Mouse (Mus musculus) brain, embryonic 18.5 days (tissue): ENCODE data around the gene Aknad1.

ENCODE experiments used
- DNase-seq: peaks from one replicate; pipeline ENCODE4 v3.0.0-alpha.2; 2012; ENCODE audit warnings: low read depth, low spot score

The Aknad1 gene

GRCm38 (mm10) chr3:108787754-108788454 is 48.4 kb downstream of the Aknad1 start:
- no peak for DNase-seq

- DNase-seq: no peak
Observed at GRCm38 (mm10) chr3:108788455-108788794, 49.0 kb downstream of the Aknad1 start.

- DNase-seq: no peak
Observed at GRCm38 (mm10) chr3:108789299-108789698, 49.8 kb downstream of the Aknad1 start.

GRCm38 (mm10) chr3:108790499-108790898 is 51.0 kb downstream of the Aknad1 start:
- DNase-seq: no peak

- DNase-seq: no peak
Observed at GRCm38 (mm10) chr3:108791054-108791706, 51.7 kb downstream of the Aknad1 start.

- DNase-seq: no peak
Observed at GRCm38 (mm10) chr3:108792420-108792819, 53.0 kb downstream of the Aknad1 start.

GRCm38 (mm10) chr3:108794780-108795179 is 55.3 kb downstream of the Aknad1 start:
- no peak for DNase-seq

- no peak for DNase-seq
Observed at GRCm38 (mm10) chr3:108795554-108796299, 56.3 kb downstream of the Aknad1 start.

- no peak for DNase-seq
Observed at GRCm38 (mm10) chr3:108796386-108796785, 56.9 kb downstream of the Aknad1 start.

GRCm38 (mm10) chr3:108797723-108798122 is 58.3 kb downstream of the Aknad1 start:
- DNase-seq: no peak

- no peak for DNase-seq
Observed at GRCm38 (mm10) chr3:108798375-108798774, 58.9 kb downstream of the Aknad1 start.

GRCm38 (mm10) chr3:108805622-108806021 is 66.2 kb downstream of the Aknad1 start:
- no peak for DNase-seq

GRCm38 (mm10) chr3:108810747-108811263 is 71.3 kb downstream of the Aknad1 start:
- DNase-seq: no peak

- no peak for DNase-seq
Observed at GRCm38 (mm10) chr3:108815631-108816030, 76.2 kb downstream of the Aknad1 start.

GRCm38 (mm10) chr3:108830493-108830892 is 91.0 kb downstream of the Aknad1 start:
- no peak for DNase-seq

- DNase-seq: no peak
Observed at GRCm38 (mm10) chr3:108831750-108832149, 92.3 kb downstream of the Aknad1 start.
